Mouse (Mus musculus) megakaryocyte-erythroid progenitor cell, adult 5 weeks (primary cell): ENCODE results near the gene Cd300ld5. TPM values are rescaled to one million over a fixed set of nuclear protein-coding genes. Genes with fewer than 3 reads are reported as not detected.

Experiments used
- polyA plus RNA-seq: library from polyadenylated mRNA; stranded (reverse); fragments of >175 nt; gene quantifications from 2 replicates; pipeline ENCODE4 v1.2.3, GENCODE M21; 2012

The Cd300ld5 gene
- polyA plus RNA-seq: not detected in 2 replicates

DNA sequence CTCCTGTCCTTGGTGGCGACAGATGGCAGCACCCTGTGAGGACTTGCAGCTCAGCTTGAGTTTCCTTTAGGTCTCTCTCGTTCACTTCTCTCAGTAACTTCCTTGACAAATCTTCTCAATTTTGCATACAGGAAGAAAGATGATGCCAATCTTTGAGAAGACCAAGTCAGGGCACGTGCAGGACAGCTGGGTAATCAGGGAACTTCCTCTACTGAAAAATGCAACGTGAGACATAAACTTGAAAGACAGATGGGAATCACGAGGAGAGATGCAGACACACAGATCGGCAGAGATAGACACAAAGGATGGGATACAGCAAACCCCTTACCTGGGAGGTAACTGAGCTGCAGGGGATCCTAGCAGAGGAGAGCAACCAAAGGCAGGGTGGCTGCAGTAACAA lies at the start of gene Cd300ld5:
Gene Cd300ld5 (minus strand): TSS at position 101 of the 400 bp plus-strand sequence.

DNA sequence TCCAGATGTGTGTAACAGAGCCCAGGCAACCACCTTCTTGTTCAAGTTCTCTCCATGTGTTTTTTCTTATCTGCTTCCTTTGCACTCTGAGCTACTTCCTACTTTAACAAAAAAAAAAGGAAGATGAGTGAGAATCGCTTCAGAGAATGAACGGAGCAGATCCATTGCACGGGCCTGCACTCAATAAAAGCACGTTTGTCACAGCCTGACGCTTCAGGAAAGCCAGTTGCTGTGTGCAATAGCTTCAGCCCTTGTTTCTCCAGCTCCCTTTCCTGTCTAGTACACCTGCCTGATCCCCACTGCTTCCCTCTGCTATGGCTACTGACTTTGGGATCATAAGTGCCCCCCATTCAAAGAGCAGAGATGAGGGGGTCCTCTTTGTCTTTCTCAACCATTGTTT lies 24.5 kb upstream of the Cd300ld5 start, which contains the start of gene Cd300e:
Gene Cd300e (minus strand): TSS at position 101 of the 400 bp plus-strand sequence.

GRCm38 (mm10) chr11:115048259-115048658 lies 10.7 kb upstream of the Cd300ld5 start, which contains the start of gene Cd300ld3:
Gene Cd300ld3 (minus strand): TSS chr11:115048409.

DNA sequence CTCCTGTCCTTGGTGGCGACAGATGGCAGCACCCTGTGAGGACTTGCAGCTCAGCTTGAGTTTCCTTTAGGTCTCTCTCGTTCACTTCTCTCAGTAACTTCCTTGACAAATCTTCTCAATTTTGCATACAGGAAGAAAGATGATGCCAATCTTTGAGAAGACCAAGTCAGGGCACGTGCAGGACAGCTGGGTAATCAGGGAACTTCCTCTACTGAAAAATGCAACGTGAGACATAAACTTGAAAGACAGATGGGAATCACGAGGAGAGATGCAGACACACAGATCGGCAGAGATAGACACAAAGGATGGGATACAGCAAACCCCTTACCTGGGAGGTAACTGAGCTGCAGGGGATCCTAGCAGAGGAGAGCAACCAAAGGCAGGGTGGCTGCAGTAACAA lies 10.7 kb downstream of the Cd300ld5 start, which contains the start of gene Cd300ld4:
Gene Cd300ld4 (minus strand): TSS at position 101 of the 400 bp plus-strand sequence.

DNA sequence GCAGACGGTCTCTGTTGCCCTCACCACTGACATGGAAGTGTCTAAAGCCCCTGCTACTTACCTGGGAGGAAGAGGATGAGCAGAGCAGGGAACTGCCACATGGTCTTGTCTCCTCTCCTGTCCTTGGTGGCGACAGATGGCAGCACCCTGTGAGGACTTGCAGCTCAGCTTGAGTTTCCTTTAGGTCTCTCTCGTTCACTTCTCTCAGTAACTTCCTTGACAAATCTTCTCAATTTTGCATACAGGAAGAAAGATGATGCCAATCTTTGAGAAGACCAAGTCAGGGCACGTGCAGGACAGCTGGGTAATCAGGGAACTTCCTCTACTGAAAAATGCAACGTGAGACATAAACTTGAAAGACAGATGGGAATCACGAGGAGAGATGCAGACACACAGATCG lies 21.5 kb downstream of the Cd300ld5 start, which contains the start of gene Cd300ld2:
Gene Cd300ld2 (minus strand): TSS at position 101 of the 400 bp plus-strand sequence.

DNA sequence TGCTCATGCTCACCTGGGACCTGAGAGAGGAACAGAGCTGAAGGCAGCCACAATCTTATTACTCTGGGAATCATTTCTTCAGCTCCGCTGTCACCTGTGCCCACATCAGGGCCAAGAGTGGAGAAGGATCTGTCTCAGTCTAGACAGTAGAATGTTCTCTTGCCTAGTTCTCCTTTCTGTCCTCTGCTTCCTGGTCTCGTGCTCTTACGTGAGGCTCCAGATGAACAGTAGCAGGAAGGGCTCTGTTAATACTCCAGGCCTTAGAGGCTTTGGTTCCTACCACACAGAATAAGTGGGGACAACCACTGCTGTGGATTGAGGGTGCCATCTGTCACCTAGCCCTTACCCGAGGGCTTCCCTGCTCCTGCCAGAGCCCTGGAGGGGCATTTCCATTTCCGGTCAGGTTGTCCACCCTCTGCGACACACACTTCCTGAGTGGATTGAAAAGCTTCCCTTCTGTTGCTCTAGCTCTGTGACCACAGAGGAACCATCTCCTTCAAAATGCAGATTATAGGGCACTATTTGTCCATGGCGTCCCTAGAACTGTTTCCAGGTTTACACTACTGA lies 36.0 kb downstream of the Cd300ld5 start, which contains the start of gene Cd300c2:
Gene Cd300c2 (minus strand): TSS at position 407 of the 567 bp plus-strand sequence.

GRCm38 (mm10) chr11:114989793-114990192 lies 47.8 kb downstream of the Cd300ld5 start, which contains the start of gene Cd300ld:
Gene Cd300ld (minus strand): TSS chr11:114989922.

Other genes with a start within 250 kb of the Cd300ld5 start
- 0.23 TPM in 1 of 2 replicates, not detected in the other for gene Btbd17, start 241.8 kb downstream of the Cd300ld5 start, polyA plus RNA-seq
- gene Gpr142, start 238.8 kb downstream of the Cd300ld5 start, polyA plus RNA-seq: not detected in 2 replicates
- gene Gprc5c, start 186.6 kb downstream of the Cd300ld5 start, polyA plus RNA-seq: 0.14 and 1.2 TPM in 2 replicates
- gene Cd300a, start 147.7 kb downstream of the Cd300ld5 start, polyA plus RNA-seq: 1.4 and 1.7 TPM in 2 replicates
- gene Cd300lb, start 103.4 kb downstream of the Cd300ld5 start, polyA plus RNA-seq: 2.9 and 5.9 TPM in 2 replicates
- gene Cd300c, start 68.6 kb downstream of the Cd300ld5 start, polyA plus RNA-seq: 0.15 and 0.78 TPM in 2 replicates
- 0.04 TPM in 1 of 2 replicates, not detected in the other for gene Cd300ld, start 47.8 kb downstream of the Cd300ld5 start, polyA plus RNA-seq
- 0.31 TPM in 1 of 2 replicates, not detected in the other for gene Cd300c2, start 35.9 kb downstream of the Cd300ld5 start, polyA plus RNA-seq
- gene Cd300ld2, start 21.6 kb downstream of the Cd300ld5 start, polyA plus RNA-seq: not detected in 2 replicates
- not detected in 2 replicates for gene Cd300ld4, start 10.8 kb downstream of the Cd300ld5 start, polyA plus RNA-seq
- not detected in 2 replicates for gene Cd300ld3, start 10.6 kb upstream of the Cd300ld5 start, polyA plus RNA-seq
- 0.05 TPM in 1 of 2 replicates, not detected in the other for gene Cd300e, start 24.4 kb upstream of the Cd300ld5 start, polyA plus RNA-seq
- gene Rab37, start 53.7 kb upstream of the Cd300ld5 start, polyA plus RNA-seq: 15.3 and 26.5 TPM in 2 replicates
- 0.47 and 1.1 TPM in 2 replicates for gene Cd300lf, start 96.2 kb upstream of the Cd300ld5 start, polyA plus RNA-seq
- gene Slc9a3r1, start 125.6 kb upstream of the Cd300ld5 start, polyA plus RNA-seq: 221 and 253 TPM in 2 replicates
- 22.5 and 25.3 TPM in 2 replicates for gene Tmem104, start 149.7 kb upstream of the Cd300ld5 start, polyA plus RNA-seq
- gene Nat9, start 150.1 kb upstream of the Cd300ld5 start, polyA plus RNA-seq: 11.7 and 12.6 TPM in 2 replicates
- gene Grin2c, start 229.5 kb upstream of the Cd300ld5 start, polyA plus RNA-seq: 0.05 TPM in 2 replicates
- 47.2 and 51.6 TPM in 2 replicates for gene Fdxr, start 239.3 kb upstream of the Cd300ld5 start, polyA plus RNA-seq